Mouse (Mus musculus) kidney, embryonic 14.5 days (tissue): Measurements from ENCODE around the gene Selenbp1. TPM values are rescaled to one million over a fixed set of nuclear protein-coding genes. Genes with fewer than 3 reads are reported as not detected.

Experiments used
- ATAC-seq: fragments of 200-750 bp; cut with Nextera tagmentation; 2 replicates; pipeline ENCODE4 v1.8.0; 2017; ENCODE audit warnings: moderate number of reproducible peaks, mild to moderate bottlenecking, moderate TSS enrichment, moderate library complexity; ENCODE audit not compliant: low FRiP score, low TSS enrichment
- H3K27ac ChIP-seq: fragments of 300-500 bp; sonication (generic); 2 replicates; pipeline ENCODE4 v1.5.1; 2014; ENCODE audit warnings: low read depth, mild to moderate bottlenecking, low read length, moderate library complexity, mixed read lengths
- H3K27me3 ChIP-seq: fragments of 300-500 bp; sonication (generic); 2 replicates; pipeline ENCODE4 v1.6.1; 2014; ENCODE audit warnings: mild to moderate bottlenecking, low read length; ENCODE audit not compliant: control insufficient read depth, insufficient read depth
- H3K36me3 ChIP-seq: fragments of 300-500 bp; sonication (generic); 2 replicates; pipeline ENCODE4 v1.6.1; 2014; ENCODE audit warnings: low read length, mixed read lengths; ENCODE audit not compliant: control insufficient read depth, insufficient read depth
- H3K4me1 ChIP-seq: fragments of 300-500 bp; sonication (generic); 2 replicates; pipeline ENCODE4 v1.6.1; 2014; ENCODE audit warnings: low read length, mixed read lengths; ENCODE audit not compliant: control insufficient read depth, insufficient read depth
- H3K4me2 ChIP-seq: fragments of 300-500 bp; sonication (generic); replicated peaks from 2 replicates; pipeline ENCODE4 v1.6.1; 2014; ENCODE audit warnings: low read depth, mild to moderate bottlenecking, low read length
- H3K4me3 ChIP-seq: fragments of 300-500 bp; sonication (generic); 2 replicates; pipeline ENCODE4 v1.5.1; 2014; ENCODE audit warnings: mild to moderate bottlenecking, low read length
- H3K9ac ChIP-seq: fragments of 300-500 bp; sonication (generic); 2 replicates; pipeline ENCODE4 v1.6.1; 2014; ENCODE audit warnings: low read depth, mild to moderate bottlenecking, low read length, moderate library complexity
- H3K9me3 ChIP-seq: fragments of 300-500 bp; sonication (generic); 2 replicates; pipeline ENCODE4 v1.6.1; 2016; ENCODE audit warnings: low read length; ENCODE audit not compliant: control insufficient read depth
- WGBS: fragments of 180-500 bp; shearing (Covaris S2); extraction: QIAGEN DNeasy Blood & Tissue Kit; methylation state at CpG from one replicate; pipeline ENCODE4 v1.1.7; 2014; 5-methylcytosine and 5-hydroxymethylcytosine counted together
- polyA plus RNA-seq: library from polyadenylated mRNA; unstranded; fragments of >200 nt; fragmentation: Nextera tagmentation; extraction: Ambion mirVana; gene quantifications from 2 replicates; pipeline ENCODE4 v1.2.1, GENCODE M21; 2014

The Selenbp1 gene
- polyA plus RNA-seq, 1 experiment from 2014 or later, result 40.0 TPM

- H3K36me3 ChIP-seq, result peaks cover 35% of the 10 kb centered on the region
- 0 out of 2 replicates have a peak, but pooled peaks cover 3% of the 10 kb centered on the region for H3K4me1 ChIP-seq
- no peak overlapping the region for H3K4me3 ChIP-seq
- no peaks in the 10 kb centered on the region for H3K9me3 ChIP-seq
- no peak for ATAC-seq
- WGBS, result 50% methylated on average over 8 of the region's 8 CpGs
- H3K4me2 ChIP-seq, result no peak overlapping the region
- H3K9ac ChIP-seq, result no peak overlapping the region
- H3K27ac ChIP-seq, result no peak overlapping the region
- H3K27me3 ChIP-seq, result no peaks in the 10 kb centered on the region
Measured at GRCm38 (mm10) chr3:94959871-94960270, 27.0 kb downstream of the Selenbp1 start.

DNA sequence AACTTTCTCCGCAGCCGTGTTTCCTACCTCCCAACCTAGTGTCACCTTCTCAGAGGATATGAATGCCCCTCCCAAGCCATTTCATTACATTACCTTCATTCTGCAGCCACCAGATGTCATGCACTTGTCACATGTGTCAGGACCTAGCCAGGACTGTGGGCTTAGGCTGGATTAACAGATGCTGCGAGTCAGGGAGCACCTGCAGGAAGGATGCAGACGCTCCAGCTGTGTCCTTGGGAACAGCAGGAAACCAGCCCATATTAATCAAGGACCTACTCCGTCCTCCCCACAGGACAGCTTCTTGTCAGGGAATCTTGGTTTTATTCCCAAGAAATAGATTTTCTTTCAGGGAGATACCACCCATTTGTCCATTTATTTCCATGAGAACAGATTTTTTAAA is 27.5 kb downstream of the Selenbp1 start:
- H3K9me3 ChIP-seq, result no peaks in the 10 kb centered on the region
- H3K4me2 ChIP-seq, result no peak overlapping the region
- no peaks in the 10 kb centered on the region for H3K4me1 ChIP-seq
- H3K4me3 ChIP-seq, result no peak overlapping the region
- no peak overlapping the region for H3K9ac ChIP-seq
- ATAC-seq, result no peak
- peaks cover 35% of the 10 kb centered on the region for H3K36me3 ChIP-seq
- WGBS, result 54% methylated on average over 5 of the region's 5 CpGs
- H3K27me3 ChIP-seq, result no peaks in the 10 kb centered on the region
- no peak overlapping the region for H3K27ac ChIP-seq

DNA sequence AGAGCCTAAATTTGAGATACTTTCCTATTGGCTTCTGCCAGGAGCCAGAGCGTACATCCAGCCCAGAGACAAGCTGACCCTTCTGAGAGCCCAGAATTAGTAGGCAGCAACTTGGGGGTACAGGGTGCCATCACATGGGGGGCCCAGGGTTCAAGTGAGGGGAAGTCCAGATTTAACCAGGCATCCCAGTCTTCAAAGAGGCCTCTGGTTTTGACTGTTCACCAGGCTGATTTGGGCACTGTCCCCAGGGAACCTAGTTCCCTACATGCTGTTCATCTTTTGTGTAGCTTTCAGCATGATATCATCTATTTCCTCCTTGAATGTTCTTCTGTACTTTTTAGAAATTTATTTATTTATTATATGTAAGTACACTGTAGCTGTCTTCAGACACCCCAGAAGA is 32.1 kb downstream of the Selenbp1 start:
- Histone ChIP-seq H3K4me1 (no peaks in the 10 kb centered on the region), H3K36me3 (no peaks in the 10 kb centered on the region), H3K9ac (no peak overlapping the region), H3K27me3 (no peaks in the 10 kb centered on the region), H3K4me2 (no peak overlapping the region), H3K27ac (no peak overlapping the region), H3K4me3 (no peak overlapping the region), H3K9me3 (no peaks in the 10 kb centered on the region)
- WGBS, result 89% methylated on average over 1 of the region's 1 CpGs
- ATAC-seq, result no peak

DNA sequence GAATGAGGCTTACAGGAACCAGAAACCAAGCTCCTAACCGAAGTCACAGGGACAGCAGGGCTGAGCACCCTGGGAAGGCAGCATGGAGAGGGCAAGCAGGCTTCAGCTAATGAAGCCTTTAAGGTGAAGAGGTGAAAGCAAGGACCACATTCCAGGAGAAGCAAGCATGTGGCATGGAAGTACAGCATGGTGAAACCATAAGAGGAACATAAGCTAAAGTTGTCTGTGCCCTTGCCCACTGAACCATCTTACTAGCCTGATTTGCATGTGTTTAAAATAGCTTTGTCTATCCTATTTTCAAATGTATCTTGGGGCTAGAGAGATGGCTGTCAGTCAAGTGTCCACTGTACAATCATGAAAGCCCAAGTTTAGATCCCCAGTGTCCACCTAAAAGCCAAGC is 33.0 kb downstream of the Selenbp1 start:
- WGBS, result 70% methylated on average over 1 of the region's 1 CpGs
- Histone ChIP-seq H3K4me3 (no peak overlapping the region), H3K9ac (no peak overlapping the region), H3K4me2 (no peak overlapping the region), H3K36me3 (no peaks in the 10 kb centered on the region), H3K4me1 (no peaks in the 10 kb centered on the region), H3K27ac (no peak overlapping the region), H3K9me3 (no peaks in the 10 kb centered on the region), H3K27me3 (no peaks in the 10 kb centered on the region)
- no peak for ATAC-seq

DNA sequence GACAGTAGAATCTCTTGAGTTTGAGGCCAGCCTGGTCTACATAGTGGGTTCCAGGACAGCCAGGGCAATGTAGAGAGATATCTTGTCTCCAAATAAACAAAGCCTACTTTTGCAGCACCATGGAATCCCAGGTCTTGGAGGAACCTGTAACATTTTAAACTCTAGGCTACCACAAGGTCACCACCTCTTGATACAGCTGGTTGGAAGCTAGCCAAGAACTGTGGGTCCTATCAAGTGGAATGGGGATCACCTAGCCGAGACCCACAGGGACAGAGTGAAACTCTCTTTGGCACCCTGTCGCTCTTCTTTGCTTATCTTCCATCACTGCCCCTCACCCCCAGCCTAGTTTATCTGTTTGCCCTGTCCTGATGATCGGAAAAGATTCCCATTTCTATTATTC is 39.7 kb downstream of the Selenbp1 start:
- ATAC-seq, result no peak
- Histone ChIP-seq H3K9me3 (no peaks in the 10 kb centered on the region), H3K4me2 (no peak overlapping the region), H3K27me3 (no peaks in the 10 kb centered on the region), H3K36me3 (0 out of 2 replicates have a peak, but pooled peaks cover 3% of the 10 kb centered on the region), H3K27ac (no peak overlapping the region), H3K9ac (no peak overlapping the region), H3K4me3 (no peak overlapping the region), H3K4me1 (peaks cover 6% of the 10 kb centered on the region)
- WGBS, result 83% methylated on average over 3 of the region's 3 CpGs

DNA sequence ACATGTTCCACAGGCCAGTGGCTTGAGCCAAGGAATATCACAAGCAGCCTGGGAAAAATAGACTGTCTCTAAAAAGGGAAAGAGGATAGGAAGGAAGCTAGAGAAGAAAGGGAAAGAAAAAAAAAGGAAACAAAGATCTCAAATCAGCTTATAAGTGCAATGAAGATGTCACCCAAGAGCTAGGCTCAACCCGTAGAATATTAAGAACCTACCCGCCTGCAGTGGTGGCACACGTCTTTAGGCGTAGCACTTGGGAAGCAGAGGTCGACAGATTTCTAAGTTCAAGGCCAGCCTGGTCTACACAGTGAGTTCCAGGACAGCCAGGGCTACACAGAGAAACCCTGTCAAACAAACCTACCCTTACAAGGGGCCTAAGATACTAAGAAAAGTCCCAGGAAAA is 40.8 kb downstream of the Selenbp1 start:
- Histone ChIP-seq H3K36me3 (0 out of 2 replicates have a peak, but pooled peaks cover 5% of the 10 kb centered on the region), H3K27ac (no peak overlapping the region), H3K9ac (peak overlapping the region; percentile 88; the same call in 1 of the 2 replicates), H3K9me3 (no peaks in the 10 kb centered on the region), H3K27me3 (no peaks in the 10 kb centered on the region), H3K4me2 (peak overlapping the region; percentile 59), H3K4me1 (peaks cover 6% of the 10 kb centered on the region), H3K4me3 (peak overlapping the region; percentile 82; the same call in 1 of the 2 replicates)
- 89% methylated on average over 5 of the region's 5 CpGs for whole genome bisulfite sequencing
- ATAC-seq, result no peak

- no peaks in the 10 kb centered on the region for H3K27me3 ChIP-seq
- H3K4me2 ChIP-seq, result peak overlapping the region; percentile 59
- H3K36me3 ChIP-seq, result 0 out of 2 replicates have a peak, but pooled peaks cover 5% of the 10 kb centered on the region
- H3K4me3 ChIP-seq, result peak overlapping the region; percentile 82
- ATAC-seq, result peak; percentile 26; the same call in 1 of the 2 replicates
- peak overlapping the region; percentile 88 for H3K9ac ChIP-seq
- H3K27ac ChIP-seq, result no peak overlapping the region; the same call in 1 of the 2 replicates
- peaks cover 6% of the 10 kb centered on the region for H3K4me1 ChIP-seq
- 22% methylated on average over 9 of the region's 9 CpGs for WGBS
- no peaks in the 10 kb centered on the region for H3K9me3 ChIP-seq
Measured at GRCm38 (mm10) chr3:94974026-94974527, 41.2 kb downstream of the Selenbp1 start.

DNA sequence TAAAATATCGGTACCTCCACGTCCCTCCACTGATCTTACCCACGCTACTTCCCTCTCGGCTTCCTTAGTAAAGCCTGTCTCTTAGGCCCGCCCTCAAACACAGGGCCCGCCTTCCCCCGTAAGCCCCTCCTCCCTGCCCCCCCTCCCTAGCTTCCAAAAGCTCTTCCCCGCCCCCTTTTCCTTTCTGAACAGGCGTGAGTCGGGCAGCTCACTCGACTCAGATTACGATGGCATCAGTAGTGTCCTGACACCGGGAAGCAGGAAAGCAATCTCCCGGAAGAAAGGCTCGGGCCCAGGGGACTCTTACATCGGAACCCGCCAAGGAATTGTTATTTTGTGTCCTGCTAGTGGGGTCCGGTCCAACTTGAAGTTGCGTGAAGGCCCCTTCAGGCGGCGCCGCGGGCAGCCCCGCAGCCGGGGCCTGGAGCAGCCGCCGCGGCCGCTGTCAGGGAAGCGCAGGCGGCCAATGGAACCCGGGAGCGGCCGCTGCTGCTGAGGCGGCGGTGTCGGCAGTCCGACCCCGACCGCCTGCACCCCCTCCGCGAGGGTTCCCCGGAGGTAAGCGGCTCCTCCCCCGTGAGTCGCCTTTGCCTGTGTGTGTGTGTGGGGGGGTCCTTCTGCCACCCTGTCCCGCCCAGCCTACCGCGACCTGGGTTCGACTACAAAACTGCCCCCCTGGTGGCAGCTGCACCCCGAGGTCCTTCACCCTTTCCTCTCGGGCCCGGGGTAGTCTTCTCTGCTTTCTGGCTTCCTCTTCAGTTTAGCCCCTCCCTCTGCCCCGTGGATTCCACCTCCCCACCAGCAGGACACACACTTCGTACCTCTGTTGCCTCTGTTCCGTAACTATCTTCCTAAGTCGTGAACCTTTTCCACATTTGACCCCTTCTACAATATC is 41.9 kb downstream of the Selenbp1 start, which contains the start of gene Pi4kb:
Gene Pi4kb (plus strand): TSS at position 204 of the 895 bp plus-strand sequence.
- H3K9me3 ChIP-seq, result no peaks in the 10 kb centered on the region
- peak within 1 kb of the TSS; percentile 82 for H3K4me3 ChIP-seq
- no peaks in the 10 kb centered on the region for H3K27me3 ChIP-seq
- 0 out of 2 replicates have a peak, but pooled peaks cover 5% of the 10 kb centered on the region for H3K36me3 ChIP-seq
- H3K4me2 ChIP-seq, result peak within 1 kb of the TSS; percentile 70
- peak within 1 kb of the TSS; percentile 89 for H3K27ac ChIP-seq
- ATAC-seq, result peak; percentile 92
- peak within 1 kb of the TSS; percentile 88 for H3K9ac ChIP-seq
- WGBS, result under 1% methylated on average over 54 of the region's 57 CpGs
- peaks cover 6% of the 10 kb centered on the region for H3K4me1 ChIP-seq

DNA sequence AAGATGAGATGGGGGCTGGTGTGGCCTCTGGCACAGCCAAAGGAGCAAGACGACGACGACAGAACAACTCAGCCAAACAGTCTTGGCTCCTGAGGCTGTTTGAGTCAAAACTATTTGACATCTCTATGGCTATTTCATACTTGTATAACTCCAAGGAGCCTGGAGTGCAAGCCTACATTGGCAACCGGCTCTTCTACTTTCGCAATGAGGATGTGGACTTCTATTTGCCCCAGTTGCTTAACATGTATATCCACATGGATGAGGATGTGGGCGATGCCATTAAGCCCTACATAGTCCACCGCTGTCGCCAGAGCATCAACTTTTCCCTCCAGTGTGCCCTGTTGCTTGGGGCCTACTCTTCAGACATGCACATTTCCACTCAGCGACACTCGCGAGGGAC is 51.5 kb downstream of the Selenbp1 start:
- Histone ChIP-seq H3K9ac (no peak overlapping the region), H3K4me3 (no peak overlapping the region), H3K9me3 (no peaks in the 10 kb centered on the region), H3K4me1 (peaks cover 3% of the 10 kb centered on the region), H3K36me3 (peaks cover 52% of the 10 kb centered on the region), H3K27me3 (no peaks in the 10 kb centered on the region), H3K27ac (no peak overlapping the region), H3K4me2 (no peak overlapping the region)
- no peak for ATAC-seq
- 91% methylated on average over 11 of the region's 11 CpGs for WGBS
